Mouse (Mus musculus): ENCODE measurements around the gene Rhoj.
A peak's percentile ranks its signal among the peaks of the same experiment; 100 is the strongest.

Rhoj gene

GRCm38 (mm10) chr12:75350750-75351149 is 42.6 kb downstream of the Rhoj start:
- no peak for DNase-seq (ENCODE audit: low spot score)

DNA sequence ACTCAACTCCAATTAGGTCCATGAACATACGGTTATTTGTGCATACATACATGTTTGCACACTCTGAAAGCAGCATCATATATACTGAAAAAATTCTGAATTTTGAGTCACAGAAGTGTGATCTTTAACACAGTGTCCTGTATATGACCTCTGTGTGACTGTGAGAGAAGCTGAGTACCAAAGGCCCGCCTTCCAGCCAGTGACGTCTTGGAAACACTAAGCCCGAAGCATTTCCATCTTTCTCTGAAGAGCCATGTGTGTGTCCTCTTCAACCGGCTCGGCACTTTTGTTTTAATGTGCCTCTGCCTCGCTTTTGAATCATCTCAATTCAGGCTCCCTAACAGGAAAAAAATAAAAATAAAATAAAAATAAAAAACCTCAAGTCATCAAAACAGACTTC is 43.7 kb downstream of the Rhoj start:
- no peak for DNase-seq (ENCODE audit: low spot score)

GRCm38 (mm10) chr12:75352410-75352809 is 44.3 kb downstream of the Rhoj start:
- DNase-seq (ENCODE audit: low spot score) = no peak

- no peak for DNase-seq (ENCODE audit: low spot score)
Observed at GRCm38 (mm10) chr12:75354354-75354753, 46.2 kb downstream of the Rhoj start.

GRCm38 (mm10) chr12:75357781-75358180 is 49.7 kb downstream of the Rhoj start:
- DNase-seq (ENCODE audit: low spot score) = no peak

DNA sequence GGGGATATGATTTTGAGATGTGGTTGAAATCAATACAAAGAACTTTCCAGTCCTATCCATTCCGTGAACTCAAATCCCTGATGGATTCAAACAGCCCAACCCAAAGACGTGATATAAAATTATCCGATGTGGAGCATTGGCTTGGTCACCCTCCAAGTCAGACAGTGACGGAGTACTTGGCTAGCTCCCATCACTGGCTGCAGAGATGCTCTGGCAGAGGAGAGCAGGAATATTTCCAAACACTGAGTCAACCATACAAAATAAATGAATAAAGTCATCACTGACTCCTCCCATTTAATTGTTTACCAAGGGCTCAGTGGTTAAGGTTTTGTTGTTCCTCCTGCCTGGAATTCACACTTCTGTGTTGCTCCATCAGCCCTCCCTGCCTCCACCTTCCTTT is 50.6 kb downstream of the Rhoj start:
- peak; percentile 12 for DNase-seq (ENCODE audit: low spot score)

DNA sequence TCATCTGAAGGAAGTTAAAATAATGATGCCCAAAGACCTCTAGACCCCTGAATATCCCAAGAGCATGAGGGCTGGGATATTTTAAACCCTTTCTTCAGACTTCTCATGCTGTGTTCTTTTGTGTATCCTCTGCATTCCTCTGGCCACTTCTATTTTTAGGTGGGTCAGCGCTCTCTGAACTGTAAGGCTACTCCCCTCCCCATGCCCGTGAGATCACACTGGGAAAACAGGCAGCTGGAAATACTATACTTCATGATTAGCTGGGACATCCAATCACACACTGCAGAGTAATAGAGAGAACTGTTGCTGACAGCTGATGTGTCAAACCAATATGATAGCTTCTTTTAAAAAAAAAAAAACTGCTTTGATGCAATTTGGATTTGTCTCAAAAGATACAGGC is 51.4 kb downstream of the Rhoj start:
- DNase-seq (ENCODE audit: low spot score) = no peak

DNA sequence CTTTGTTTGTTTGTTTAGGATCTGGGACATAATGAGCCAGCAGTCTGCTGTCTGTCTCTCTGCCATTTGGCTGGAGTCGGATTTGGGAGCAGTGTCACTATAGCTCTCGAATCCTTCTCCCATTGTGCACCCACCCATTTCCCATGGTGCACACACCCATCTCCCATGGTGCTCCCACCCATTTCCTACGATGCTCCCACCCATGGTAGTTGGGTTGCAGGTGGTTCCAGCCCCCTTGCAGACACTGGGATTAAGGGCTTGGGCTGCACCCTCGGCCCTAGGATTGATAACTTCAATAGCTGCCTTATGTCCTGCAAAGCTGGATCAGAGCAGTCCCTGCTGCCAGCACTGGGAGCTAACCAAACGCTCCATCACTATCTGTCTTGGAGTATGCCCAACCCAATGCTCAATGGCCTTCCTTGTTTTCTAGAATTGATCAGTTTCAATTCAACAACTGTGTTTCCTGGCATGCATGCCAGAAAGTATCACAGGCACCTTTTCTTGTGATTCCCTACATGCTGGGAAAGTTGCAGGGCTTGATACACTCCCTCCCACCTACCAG is 51.9 kb downstream of the Rhoj start:
- peak; percentile 7 for DNase-seq (ENCODE audit: low spot score)

DNA sequence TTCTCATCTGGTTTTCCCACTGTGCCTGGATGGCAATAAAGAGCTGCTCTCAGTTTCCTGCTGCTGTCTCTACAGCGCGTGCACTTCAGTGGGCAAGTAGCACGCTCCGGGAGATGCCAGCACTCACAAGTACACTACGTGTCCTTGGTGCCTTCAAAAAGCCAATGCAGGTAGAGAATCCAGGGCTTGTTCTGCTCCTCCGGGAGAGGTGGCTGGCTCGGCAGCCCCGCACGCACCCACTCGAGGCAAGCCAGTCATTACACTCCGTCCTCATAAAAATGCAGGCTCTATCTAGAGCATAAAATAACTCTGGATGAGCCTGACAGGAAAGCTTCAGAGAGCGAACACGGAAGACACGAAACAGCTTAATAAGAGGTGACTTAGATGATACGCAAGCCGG is 54.3 kb downstream of the Rhoj start:
- no peak for DNase-seq (ENCODE audit: low spot score)

DNA sequence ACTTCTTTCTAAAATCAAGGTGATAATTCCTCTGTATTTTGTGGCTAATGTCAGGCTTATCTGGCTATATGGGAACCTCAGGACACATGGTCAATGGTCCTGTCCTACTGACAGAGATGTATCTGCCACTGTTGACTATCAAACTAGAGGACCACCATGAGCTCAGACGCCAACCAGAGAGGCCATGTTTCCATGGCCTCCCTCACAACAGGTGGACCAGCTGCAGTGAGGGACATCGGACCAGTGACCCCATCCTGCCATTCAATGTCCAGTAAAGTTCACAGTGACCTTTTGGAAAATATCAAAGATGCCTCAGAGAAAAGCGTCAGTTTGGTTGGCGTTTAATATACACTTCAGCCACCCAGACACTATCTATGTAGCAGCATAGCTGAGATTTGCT is 56.3 kb downstream of the Rhoj start:
- DNase-seq (ENCODE audit: low spot score) = no peak

GRCm38 (mm10) chr12:75365621-75366124 is 57.6 kb downstream of the Rhoj start:
- DNase-seq (ENCODE audit: low spot score) = no peak

- no peak for DNase-seq (ENCODE audit: low spot score)
Observed at GRCm38 (mm10) chr12:75367371-75367770, 59.2 kb downstream of the Rhoj start.

GRCm38 (mm10) chr12:75368527-75368926 is 60.4 kb downstream of the Rhoj start:
- no peak for DNase-seq (ENCODE audit: low spot score)

DNA sequence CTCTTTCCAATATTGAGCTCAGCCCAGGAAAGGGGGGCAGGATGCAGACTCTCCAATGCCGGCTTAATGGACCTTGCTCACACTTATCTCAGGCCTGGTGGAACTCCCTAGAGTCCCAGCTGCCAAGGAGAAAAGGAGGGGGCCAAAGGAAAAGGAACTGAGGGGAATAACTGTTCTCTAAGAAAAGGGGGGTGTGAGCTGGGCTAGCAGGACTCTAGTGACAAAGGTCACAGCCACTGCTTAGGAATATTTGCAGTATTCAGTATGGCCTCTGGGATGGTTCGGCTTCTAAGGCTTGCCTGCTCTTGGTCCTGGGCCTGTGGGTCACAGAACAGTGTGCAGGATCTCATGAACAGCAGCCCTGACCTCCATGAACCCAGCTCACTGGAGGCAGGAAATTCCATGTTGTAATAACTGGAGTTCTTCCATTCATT is 61.3 kb downstream of the Rhoj start:
- no peak for DNase-seq (ENCODE audit: low spot score)

- DNase-seq (ENCODE audit: low spot score) = no peak
Observed at GRCm38 (mm10) chr12:75374437-75374836, 66.3 kb downstream of the Rhoj start.

DNA sequence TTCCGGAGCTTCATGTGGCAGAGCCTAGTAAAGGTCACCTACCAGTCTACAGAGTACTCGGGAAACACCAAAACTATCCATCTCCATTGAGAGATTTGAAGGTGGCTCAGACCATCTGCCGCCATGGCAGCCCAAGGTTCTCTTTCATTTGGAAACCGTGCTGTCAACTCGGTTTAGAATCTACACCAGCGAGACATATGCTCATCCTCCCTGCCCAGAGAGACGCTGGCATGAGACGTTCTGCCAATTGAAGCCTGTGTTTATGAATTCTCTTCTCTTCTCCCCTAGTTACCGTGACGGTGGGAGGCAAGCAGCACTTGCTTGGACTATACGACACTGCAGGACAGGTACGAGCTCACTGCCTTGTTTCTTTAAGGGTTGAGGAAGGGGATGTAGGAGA is 66.9 kb downstream of the Rhoj start:
- no peak for DNase-seq (ENCODE audit: low spot score)

- DNase-seq (ENCODE audit: low spot score) = no peak
Observed at GRCm38 (mm10) chr12:75376126-75376525, 68.0 kb downstream of the Rhoj start.

- DNase-seq (ENCODE audit: low spot score) = no peak
Observed at GRCm38 (mm10) chr12:75386731-75387130, 78.6 kb downstream of the Rhoj start.

GRCm38 (mm10) chr12:75387156-75387555 is 79.0 kb downstream of the Rhoj start:
- no peak for DNase-seq (ENCODE audit: low spot score)

- DNase-seq (ENCODE audit: low spot score) = no peak
Observed at GRCm38 (mm10) chr12:75387846-75388245, 79.7 kb downstream of the Rhoj start.

- DNase-seq (ENCODE audit: low spot score) = no peak
Observed at GRCm38 (mm10) chr12:75388521-75388920, 80.4 kb downstream of the Rhoj start.

DNA sequence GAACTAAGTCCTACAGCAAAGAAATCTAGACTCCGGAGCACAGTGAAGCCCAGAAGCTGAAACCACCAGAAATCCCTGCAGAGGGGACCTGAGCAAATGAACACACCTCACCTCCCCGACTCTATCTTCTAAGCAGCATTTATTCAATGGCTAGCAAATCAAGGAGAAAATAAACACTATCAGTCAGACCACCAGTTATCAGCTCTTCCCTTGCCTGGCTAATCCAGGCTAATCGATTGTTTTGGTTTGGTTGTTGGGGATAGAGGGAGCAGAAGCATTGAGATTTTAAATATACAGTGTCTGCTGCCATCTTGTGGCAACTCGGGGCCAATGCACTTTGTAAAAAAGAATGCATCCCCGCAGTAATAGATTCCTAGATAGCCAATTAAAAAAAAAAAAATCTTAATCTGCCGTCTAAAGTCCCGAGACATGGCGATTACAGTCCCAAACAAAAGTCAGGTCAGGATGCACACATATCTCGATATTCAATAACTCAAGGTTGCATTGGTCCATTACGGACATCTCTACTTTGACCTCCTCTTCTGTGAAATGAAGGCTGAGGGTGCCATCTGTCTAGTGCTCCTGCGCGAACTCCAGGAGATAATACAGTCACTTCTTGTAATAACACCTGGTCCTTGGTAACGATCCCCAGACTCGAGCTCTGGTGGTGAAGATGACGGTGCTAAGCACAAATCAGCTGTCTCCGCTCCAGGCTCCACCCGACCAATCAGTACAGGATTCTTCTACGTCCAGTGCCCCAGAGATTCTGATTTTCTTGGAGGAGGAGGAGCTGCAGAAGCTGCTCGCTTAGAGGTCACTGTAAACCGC is 81.4 kb downstream of the Rhoj start:
- DNase-seq (ENCODE audit: low spot score) = peak; percentile 50

DNA sequence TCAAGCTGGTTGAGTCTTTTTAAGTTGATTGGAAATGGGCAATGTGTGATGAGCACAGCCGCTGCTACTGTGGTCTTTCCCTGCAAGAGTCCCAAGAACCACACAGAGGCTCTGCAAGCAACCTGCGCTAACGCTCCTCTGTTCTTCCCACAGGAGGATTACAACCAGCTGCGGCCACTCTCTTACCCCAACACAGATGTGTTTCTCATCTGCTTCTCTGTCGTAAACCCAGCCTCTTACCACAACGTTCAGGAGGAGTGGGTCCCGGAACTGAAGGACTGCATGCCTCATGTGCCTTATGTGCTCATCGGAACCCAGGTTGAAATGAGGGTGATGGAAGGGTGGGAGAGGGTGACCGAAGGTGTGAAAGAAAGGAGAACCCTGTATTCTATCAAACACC is 83.4 kb downstream of the Rhoj start:
- no peak for DNase-seq (ENCODE audit: low spot score)
